Mouse (Mus musculus): ENCODE data around the gene Spata31d1b. TPM values are rescaled to one million over a fixed set of nuclear protein-coding genes. Genes with fewer than 3 reads are reported as not detected.
"Not testable (repeated sequence)": the region's sequence is repeated elsewhere in the genome, so short reads cannot be mapped to it uniquely, and the experiment has no call there.

The Spata31d1b gene
- total and polyA plus RNA-seq, 2 experiments from 2014 or later = not detected

DNA sequence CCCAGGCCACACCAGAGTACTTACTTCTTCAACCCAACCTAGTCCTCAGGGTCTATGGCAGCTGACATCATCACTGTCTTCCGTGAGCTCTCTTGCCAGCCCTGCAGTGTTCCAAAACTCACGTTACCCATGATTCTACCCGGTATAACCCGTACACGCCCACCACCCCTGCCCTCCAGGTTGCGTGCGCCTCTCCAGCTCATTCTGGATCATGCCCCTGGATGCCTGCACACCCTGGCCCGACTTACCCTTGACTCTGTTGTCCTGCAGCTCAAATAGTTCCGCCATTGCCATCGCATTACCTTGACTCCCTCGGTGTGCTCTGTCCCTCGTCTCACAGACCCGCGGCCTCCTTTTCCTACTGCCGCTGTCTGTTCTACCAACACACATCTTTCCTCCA is 1.9 kb upstream of the Spata31d1b start, which contains the start of gene Spata31d1a:
Gene Spata31d1a (minus strand): TSS at position 101 of the 400 bp plus-strand sequence.
- Histone ChIP-seq H3K9ac (replicated peaks; ENCODE audit: low read depth, low read length) (no peak within 1 kb of the TSS), H3K4me2 (ENCODE audit: low read depth, low read length) (no peak within 1 kb of the TSS), H3K27me3 (ENCODE audit: control insufficient read depth, insufficient read depth, low read length) (no peaks in the 10 kb centered on the region), H3K27ac (ENCODE audit: low read depth) (no peak within 1 kb of the TSS), H3K9me3 (replicated peaks; ENCODE audit: control insufficient read depth, low read length) (no peaks in the 10 kb centered on the region), H3K36me3 (replicated peaks; ENCODE audit: control insufficient read depth, insufficient read depth, low read length) (no peaks in the 10 kb centered on the region), H3K4me1 (ENCODE audit: control insufficient read depth, insufficient read depth) (no peaks in the 10 kb centered on the region), H3K4me3 (ENCODE audit: low read depth, low read length) (no peak within 1 kb of the TSS)
- DNase-seq (ENCODE audit: low spot score) (no peak), ATAC-seq (ENCODE audit: insufficient read depth, low read depth) (no peak)
- 83% methylated on average over 15 of the region's 15 CpGs for WGBS
- TF ChIP-seq CTCF (IDR thresholded peaks at IDR 0.05; ENCODE audit: low read depth) (no peak), EP300 (IDR thresholded peaks at IDR 0.05; ENCODE audit: low read depth) (no peak)

GRCm38 (mm10) chr13:59713710-59714109 is 1.6 kb downstream of the Spata31d1b start:
- H3K9ac ChIP-seq (replicated peaks; ENCODE audit: low read depth, low read length) = no peak overlapping the region
- no peaks in the 10 kb centered on the region for H3K27me3 ChIP-seq (ENCODE audit: control insufficient read depth, insufficient read depth, low read length)
- no peaks in the 10 kb centered on the region for H3K36me3 ChIP-seq (replicated peaks; ENCODE audit: control insufficient read depth, insufficient read depth, low read length)
- 28% methylated on average over 3 of the region's 3 CpGs for WGBS
- no peak overlapping the region for H3K27ac ChIP-seq (ENCODE audit: low read depth)
- H3K4me2 ChIP-seq (ENCODE audit: low read depth, low read length) = no peak overlapping the region
- H3K9me3 ChIP-seq (replicated peaks; ENCODE audit: control insufficient read depth, low read length) = no peaks in the 10 kb centered on the region
- ATAC-seq (ENCODE audit: insufficient read depth, low read depth) = no peak
- no peak for DNase-seq (ENCODE audit: low spot score)
- H3K4me1 ChIP-seq (ENCODE audit: control insufficient read depth, insufficient read depth) = no peaks in the 10 kb centered on the region
- no peak overlapping the region for H3K4me3 ChIP-seq (ENCODE audit: low read depth, low read length)
- TF ChIP-seq EP300 (IDR thresholded peaks at IDR 0.05; ENCODE audit: low read depth) (no peak), CTCF (IDR thresholded peaks at IDR 0.05; ENCODE audit: low read depth) (no peak)

DNA sequence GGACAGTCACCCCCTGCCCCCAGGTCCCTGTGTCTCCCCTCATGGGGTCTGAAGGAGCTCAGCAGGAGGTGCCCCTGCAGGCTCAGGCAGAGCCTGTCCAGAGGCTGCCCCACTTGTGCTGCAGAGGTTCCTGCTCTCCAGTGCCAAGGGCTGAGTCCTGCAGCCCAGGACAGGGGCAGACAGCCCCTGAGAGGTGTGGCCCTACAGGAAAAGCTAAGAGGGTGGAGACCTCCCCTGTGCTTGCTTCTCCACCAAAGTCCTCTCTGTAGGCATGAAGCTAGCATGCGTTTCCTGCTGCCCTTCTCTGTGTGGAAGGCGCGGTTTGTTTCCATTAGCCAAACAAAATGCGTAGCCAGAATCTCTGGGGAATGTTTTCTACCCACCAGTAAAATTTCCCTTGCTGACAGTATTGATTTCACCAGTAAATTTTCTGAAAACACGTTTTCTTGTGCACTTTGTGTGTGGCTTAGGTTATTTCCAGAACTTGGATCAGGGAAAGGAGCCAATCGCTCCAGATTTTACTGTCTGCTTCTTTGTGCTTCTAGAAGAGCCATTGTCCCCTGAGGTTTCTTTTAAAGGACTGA is 6.9 kb downstream of the Spata31d1b start:
- DNase-seq (ENCODE audit: low spot score) = peak; percentile 32
- ATAC-seq (ENCODE audit: insufficient read depth, low read depth) = peak; percentile 51; the same call in 1 of the 2 replicates
- 36% methylated on average over 6 of the region's 6 CpGs for WGBS
- not testable (repeated sequence) for H3K4me3 ChIP-seq (ENCODE audit: low read depth, low read length); H3K27me3 ChIP-seq (ENCODE audit: control insufficient read depth, insufficient read depth, low read length); H3K27ac ChIP-seq (ENCODE audit: low read depth); H3K4me1 ChIP-seq (ENCODE audit: control insufficient read depth, insufficient read depth); H3K36me3 ChIP-seq (replicated peaks; ENCODE audit: control insufficient read depth, insufficient read depth, low read length); H3K9me3 ChIP-seq (replicated peaks; ENCODE audit: control insufficient read depth, low read length); H3K9ac ChIP-seq (replicated peaks; ENCODE audit: low read depth, low read length); H3K4me2 ChIP-seq (ENCODE audit: low read depth, low read length)

GRCm38 (mm10) chr13:59719475-59719874 is 7.4 kb downstream of the Spata31d1b start:
- Histone ChIP-seq H3K4me2 (ENCODE audit: low read depth, low read length) (no peak overlapping the region), H3K9ac (replicated peaks; ENCODE audit: low read depth, low read length) (no peak overlapping the region), H3K27ac (ENCODE audit: low read depth) (no peak overlapping the region), H3K9me3 (replicated peaks; ENCODE audit: control insufficient read depth, low read length) (no peaks in the 10 kb centered on the region), H3K4me3 (ENCODE audit: low read depth, low read length) (no peak overlapping the region), H3K27me3 (ENCODE audit: control insufficient read depth, insufficient read depth, low read length) (no peaks in the 10 kb centered on the region), H3K36me3 (replicated peaks; ENCODE audit: control insufficient read depth, insufficient read depth, low read length) (no peaks in the 10 kb centered on the region), H3K4me1 (ENCODE audit: control insufficient read depth, insufficient read depth) (no peaks in the 10 kb centered on the region)
- WGBS = 89% methylated on average over 1 of the region's 1 CpGs
- no peak for ATAC-seq (ENCODE audit: insufficient read depth, low read depth)
- DNase-seq (ENCODE audit: low spot score) = no peak
- TF ChIP-seq CTCF (IDR thresholded peaks at IDR 0.05; ENCODE audit: low read depth) (no peak), EP300 (IDR thresholded peaks at IDR 0.05; ENCODE audit: low read depth) (no peak)

GRCm38 (mm10) chr13:59722089-59722488 is 10.0 kb downstream of the Spata31d1b start:
- not testable (repeated sequence) for H3K9me3 ChIP-seq (replicated peaks; ENCODE audit: control insufficient read depth, low read length); H3K4me3 ChIP-seq (ENCODE audit: low read depth, low read length); H3K27ac ChIP-seq (ENCODE audit: low read depth); H3K27me3 ChIP-seq (ENCODE audit: control insufficient read depth, insufficient read depth, low read length); H3K36me3 ChIP-seq (replicated peaks; ENCODE audit: control insufficient read depth, insufficient read depth, low read length); H3K4me1 ChIP-seq (ENCODE audit: control insufficient read depth, insufficient read depth); ATAC-seq (ENCODE audit: insufficient read depth, low read depth); H3K4me2 ChIP-seq (ENCODE audit: low read depth, low read length); DNase-seq (ENCODE audit: low spot score); H3K9ac ChIP-seq (replicated peaks; ENCODE audit: low read depth, low read length)
- WGBS = 67% methylated on average over 1 of the region's 1 CpGs

Data from heart, postnatal 0 days (tissue).